Mouse (Mus musculus) layer of hippocampus, adult 18-20 months (tissue): ENCODE measurements around the gene Arrb2. TPM values are rescaled to one million over a fixed set of nuclear protein-coding genes. Genes with fewer than 3 reads are reported as not detected.

Source experiments
- DNase-seq, 2 experiments: peaks; one replicate each; pipeline ENCODE4 v3.0.0; 2022; ENCODE audit warnings: low spot score in 2 of 2
- microRNA-seq, 2 experiments: library from miRNA; unstranded; fragments of <30 nt; microRNA quantifications; one replicate each; pipeline ENCODE4 v1.2.0; 2021
- total RNA-seq, 2 experiments: library from RNA; stranded (reverse); gene quantifications; 2 replicates each; pipeline ENCODE4 v1.2.3; 2021

Arrb2 gene
- total RNA-seq, 2 experiments from 2014 or later = 93.5 to 100 TPM

- DNase-seq = no peak
These were observed 57.2 kb downstream of the Arrb2 start for GRCm38 (mm10) chr11:70489684-70490083.

Small RNA genes lying within 50 kb of the gene (microRNA-seq; reads per million reads assigned to microRNA genes)
- gene Mir7115 = 0.74 to 1.8 reads per million in 2 experiments

Other genes with a start within 250 kb of the Arrb2 start
- gene Slc16a11, start 219.9 kb upstream of the Arrb2 start, total RNA-seq = 10 to 100 TPM; 28.6 to 30.6 TPM
- gene Slc16a13, start 211.6 kb upstream of the Arrb2 start, total RNA-seq = 1 to 10 TPM; 6.2 to 9.0 TPM
- 1 to 10 TPM in 1 of 2 experiments, under 1 TPM in 1; 0.92 to 1.1 TPM for gene Bcl6b, start 202.8 kb upstream of the Arrb2 start, total RNA-seq
- 10 to 100 TPM; 39.7 to 45.9 TPM for gene 0610010K14Rik, start 194.7 kb upstream of the Arrb2 start, total RNA-seq
- 1 to 10 TPM; 5.6 to 6.7 TPM for gene Gm21988, start 192.8 kb upstream of the Arrb2 start, total RNA-seq
- gene Rnasek, start 192.8 kb upstream of the Arrb2 start, total RNA-seq = 100 to 1,000 TPM; 262 to 272 TPM
- gene Alox12, start 177.3 kb upstream of the Arrb2 start, total RNA-seq = under 1 TPM; 0.15 to 0.27 TPM
- not detected for gene Alox12e, start 110.0 kb upstream of the Arrb2 start, total RNA-seq
- gene Alox15, start 80.6 kb upstream of the Arrb2 start, total RNA-seq = under 1 TPM in 1 of 2 experiments, not detected in 1; 0.17 TPM
- 10 to 100 TPM; 32.0 to 37.2 TPM for gene Pelp1, start 22.6 kb upstream of the Arrb2 start, total RNA-seq
- 10 to 100 TPM; 13.7 to 16.7 TPM for gene Med11, start 19.3 kb downstream of the Arrb2 start, total RNA-seq
- gene Zmynd15, start 26.8 kb downstream of the Arrb2 start, total RNA-seq = under 1 TPM; 0.20 to 0.27 TPM
- 1 to 10 TPM in 1 of 2 experiments, under 1 TPM in 1; 0.82 to 1.3 TPM for gene Cxcl16, start 27.3 kb downstream of the Arrb2 start, total RNA-seq
- not detected for gene Tm4sf5, start 72.6 kb downstream of the Arrb2 start, total RNA-seq
- not detected for gene Vmo1, start 82.0 kb downstream of the Arrb2 start, total RNA-seq
- not detected for gene Gltpd2, start 86.6 kb downstream of the Arrb2 start, total RNA-seq
- gene Psmb6, start 92.7 kb downstream of the Arrb2 start, total RNA-seq = 100 to 1,000 TPM; 198 TPM
- not detected for gene Gm40193, start 100.3 kb downstream of the Arrb2 start, total RNA-seq
- gene Pld2, start 107.4 kb downstream of the Arrb2 start, total RNA-seq = 10 to 100 TPM; 16.7 to 17.8 TPM
- 100 to 1,000 TPM; 477 to 515 TPM for gene Mink1, start 130.2 kb downstream of the Arrb2 start, total RNA-seq
- gene 4930544D05Rik, start 183.2 kb downstream of the Arrb2 start, total RNA-seq = under 1 TPM; 0.58 to 0.77 TPM
- not detected for gene Chrne, start 186.6 kb downstream of the Arrb2 start, total RNA-seq
- not detected for gene Gp1ba, start 206.5 kb downstream of the Arrb2 start, total RNA-seq
- 10 to 100 TPM; 88.7 to 91.8 TPM for gene Rnf167, start 214.6 kb downstream of the Arrb2 start, total RNA-seq
- 100 to 1,000 TPM; 121 to 123 TPM for gene Slc25a11, start 214.8 kb downstream of the Arrb2 start, total RNA-seq
- gene Pfn1, start 222.0 kb downstream of the Arrb2 start, total RNA-seq = 100 to 1,000 TPM; 326 to 341 TPM
- 1 to 10 TPM; 6.0 to 9.9 TPM for gene Eno3, start 224.6 kb downstream of the Arrb2 start, total RNA-seq
- 10 to 100 TPM; 50.5 to 51.9 TPM for gene Spag7, start 236.8 kb downstream of the Arrb2 start, total RNA-seq